Mouse (Mus musculus) limb, embryonic 14.5 days (tissue): ENCODE data around the gene Olfr344. TPM values are rescaled to one million over a fixed set of nuclear protein-coding genes. Genes with fewer than 3 reads are reported as not detected.

ENCODE experiments used
- ATAC-seq: fragments of 200-750 bp; cut with Nextera tagmentation; 2 replicates; pipeline ENCODE4 v1.8.0; 2017; ENCODE audit warnings: low read depth, moderate number of reproducible peaks, moderate TSS enrichment; ENCODE audit not compliant: low FRiP score
- DNase-seq: peaks from one replicate; pipeline ENCODE4 v3.0.0-alpha.2; 2015; ENCODE audit warnings: low spot score
- H3K27ac ChIP-seq: fragments of 300-500 bp; sonication (generic); replicated peaks from 2 replicates; pipeline ENCODE4 v1.5.1; 2014; ENCODE audit warnings: low read depth, mild to moderate bottlenecking, low read length, moderate library complexity, mixed read lengths
- H3K27me3 ChIP-seq: fragments of 300-500 bp; sonication (generic); 2 replicates; pipeline ENCODE4 v1.6.1; 2014; ENCODE audit warnings: low read length, mixed read lengths; ENCODE audit not compliant: control insufficient read depth, insufficient read depth
- H3K36me3 ChIP-seq: fragments of 300-500 bp; sonication (generic); 2 replicates; pipeline ENCODE4 v1.6.1; 2014; ENCODE audit warnings: mild to moderate bottlenecking, low read length, moderate library complexity, mixed read lengths; ENCODE audit not compliant: control insufficient read depth, insufficient read depth
- H3K4me1 ChIP-seq: fragments of 300-500 bp; sonication (generic); 2 replicates; pipeline ENCODE4 v1.6.1; 2014; ENCODE audit warnings: antibody characterized with exemption, low read length, mixed read lengths; ENCODE audit not compliant: control insufficient read depth, insufficient read depth
- H3K4me2 ChIP-seq: fragments of 300-500 bp; sonication (generic); replicated peaks from 2 replicates; pipeline ENCODE4 v1.6.1; 2014; ENCODE audit warnings: low read depth, mild to moderate bottlenecking, low read length, moderate library complexity; ENCODE audit not compliant: severe bottlenecking
- H3K4me3 ChIP-seq: fragments of 300-500 bp; sonication (generic); replicated peaks from 2 replicates; pipeline ENCODE4 v1.5.1; 2014; ENCODE audit warnings: low read length
- H3K9ac ChIP-seq: fragments of 300-500 bp; sonication (generic); 2 replicates; pipeline ENCODE4 v1.6.1; 2014; ENCODE audit warnings: mild to moderate bottlenecking, low read depth, low read length, moderate library complexity; ENCODE audit not compliant: severe bottlenecking
- H3K9me3 ChIP-seq: fragments of 300-500 bp; sonication (generic); 2 replicates; pipeline ENCODE4 v1.6.1; 2016; ENCODE audit warnings: low read length; ENCODE audit not compliant: control insufficient read depth
- POLR2A ChIP-seq: fragments of 200-500 bp; IDR thresholded peaks from 2 replicates; pipeline ENCODE4 v1.8.0; 2012; ENCODE audit warnings: inconsistent platforms, mild to moderate bottlenecking, moderate library complexity, borderline replicate concordance; ENCODE audit not compliant: insufficient read depth, insufficient read length; ENCODE audit errors: extremely low read depth
- WGBS: fragments of 180-500 bp; shearing (Covaris S2); extraction: QIAGEN DNeasy Blood & Tissue Kit; methylation state at CpG from one replicate; pipeline ENCODE4 v1.1.7; 2014; 5-methylcytosine and 5-hydroxymethylcytosine counted together
- polyA plus RNA-seq, 2 experiments: library from polyadenylated mRNA; depleted of rRNA in 1 of 2; stranded (reverse) in 1 of 2; unstranded in 1 of 2; fragments of >200 nt; fragmentation: Nextera tagmentation in 1 of 2; extraction: Ambion mirVana in 1 of 2; gene quantifications; 2 replicates each; pipeline versions ENCODE4 v1.2.1 to v1.2.3; 2012 to 2014

Gene Olfr344
- polyA plus RNA-seq (2012; rRNA removed) (not detected in 2 replicates), polyA plus RNA-seq (2014; fragmentation: Nextera tagmentation; extraction: Ambion mirVana) (not detected in 2 replicates)

- no peak within 1 kb of the TSS for H3K4me2 ChIP-seq
- no peak within 1 kb of the TSS for H3K27ac ChIP-seq
- H3K4me1 ChIP-seq, result no peaks in the 10 kb centered on the region
- no peak for ATAC-seq
- H3K9me3 ChIP-seq, result no peaks in the 10 kb centered on the region; the same call in 1 of the 2 replicates
- H3K36me3 ChIP-seq, result no peaks in the 10 kb centered on the region
- no peak within 1 kb of the TSS for H3K9ac ChIP-seq
- TF ChIP-seq POLR2A, result no peak
- WGBS, result 89% methylated on average over 1 of the region's 1 CpGs
- no peak for DNase-seq
- no peak within 1 kb of the TSS for H3K4me3 ChIP-seq
- H3K27me3 ChIP-seq, result no peaks in the 10 kb centered on the region
Observed at GRCm38 (mm10) chr2:36566362-36566761, at the start of gene Olfr344. Olfr344 (plus strand) TSS chr2:36566662.

GRCm38 (mm10) chr2:36524698-36525097 is 41.8 kb upstream of the Olfr344 start, which contains the start of gene Olfr342:
Olfr342 (plus strand) TSS chr2:36524998.
- DNase-seq (no peak), ATAC-seq (no peak)
- no peak within 1 kb of the TSS for H3K9ac ChIP-seq
- H3K27me3 ChIP-seq, result no peaks in the 10 kb centered on the region
- no peak within 1 kb of the TSS for H3K4me3 ChIP-seq
- no peak within 1 kb of the TSS for H3K27ac ChIP-seq
- 67% methylated on average over 3 of the region's 3 CpGs for WGBS
- H3K36me3 ChIP-seq, result no peaks in the 10 kb centered on the region
- no peaks in the 10 kb centered on the region for H3K4me1 ChIP-seq
- no peak for TF ChIP-seq POLR2A
- peaks cover 12% of the 10 kb centered on the region; the same call in 1 of the 2 replicates for H3K9me3 ChIP-seq
- H3K4me2 ChIP-seq, result no peak within 1 kb of the TSS

GRCm38 (mm10) chr2:36565156-36565555 is 1.3 kb upstream of the Olfr344 start:
- Histone ChIP-seq H3K4me3 (no peak overlapping the region), H3K27ac (no peak overlapping the region), H3K9ac (no peak overlapping the region), H3K9me3 (no peaks in the 10 kb centered on the region; the same call in 1 of the 2 replicates), H3K36me3 (no peaks in the 10 kb centered on the region), H3K27me3 (no peaks in the 10 kb centered on the region), H3K4me1 (no peaks in the 10 kb centered on the region), H3K4me2 (no peak overlapping the region)
- DNase-seq (no peak), ATAC-seq (no peak)
- TF ChIP-seq POLR2A, result no peak

- Histone ChIP-seq H3K36me3 (no peaks in the 10 kb centered on the region), H3K27ac (no peak overlapping the region), H3K27me3 (no peaks in the 10 kb centered on the region), H3K9me3 (no peaks in the 10 kb centered on the region; the same call in 1 of the 2 replicates), H3K4me1 (no peaks in the 10 kb centered on the region), H3K9ac (no peak overlapping the region), H3K4me3 (no peak overlapping the region), H3K4me2 (no peak overlapping the region)
- DNase-seq, result no peak
- no peak for TF ChIP-seq POLR2A
- no peak for ATAC-seq
Observed at GRCm38 (mm10) chr2:36567022-36567421, 560 bp downstream of the Olfr344 start.

GRCm38 (mm10) chr2:36567845-36568244 is 1.4 kb downstream of the Olfr344 start:
- Histone ChIP-seq H3K36me3 (no peaks in the 10 kb centered on the region), H3K4me2 (no peak overlapping the region), H3K9ac (no peak overlapping the region), H3K4me1 (no peaks in the 10 kb centered on the region), H3K27ac (no peak overlapping the region), H3K27me3 (no peaks in the 10 kb centered on the region), H3K9me3 (no peaks in the 10 kb centered on the region; the same call in 1 of the 2 replicates), H3K4me3 (no peak overlapping the region)
- no peak for TF ChIP-seq POLR2A
- DNase-seq (no peak), ATAC-seq (no peak)
- 98% methylated on average over 3 of the region's 3 CpGs for WGBS

Other genes with a start within 250 kb of the Olfr344 start
- gene Olfr338, start 193.1 kb upstream of the Olfr344 start, polyA plus RNA-seq (2012; rRNA removed), result not detected in 2 replicates
- not detected in 2 replicates for gene Olfr338, start 193.1 kb upstream of the Olfr344 start, polyA plus RNA-seq (2014; fragmentation: Nextera tagmentation; extraction: Ambion mirVana)
- gene Olfr339, start 147.7 kb upstream of the Olfr344 start, polyA plus RNA-seq (2012; rRNA removed), result not detected in 2 replicates
- not detected in 2 replicates for gene Olfr339, start 147.7 kb upstream of the Olfr344 start, polyA plus RNA-seq (2014; fragmentation: Nextera tagmentation; extraction: Ambion mirVana)
- gene Olfr340, start 114.1 kb upstream of the Olfr344 start, polyA plus RNA-seq (2012; rRNA removed), result not detected in 2 replicates
- not detected in 2 replicates for gene Olfr340, start 114.1 kb upstream of the Olfr344 start, polyA plus RNA-seq (2014; fragmentation: Nextera tagmentation; extraction: Ambion mirVana)
- not detected in 2 replicates for gene Olfr341, start 84.2 kb upstream of the Olfr344 start, polyA plus RNA-seq (2012; rRNA removed)
- not detected in 2 replicates for gene Olfr341, start 84.2 kb upstream of the Olfr344 start, polyA plus RNA-seq (2014; fragmentation: Nextera tagmentation; extraction: Ambion mirVana)
- gene Olfr342, start 41.7 kb upstream of the Olfr344 start, polyA plus RNA-seq (2012; rRNA removed), result not detected in 2 replicates
- gene Olfr342, start 41.7 kb upstream of the Olfr344 start, polyA plus RNA-seq (2014; fragmentation: Nextera tagmentation; extraction: Ambion mirVana), result not detected in 2 replicates
- gene Olfr345, start 73.4 kb downstream of the Olfr344 start, polyA plus RNA-seq (2012; rRNA removed), result not detected in 2 replicates
- gene Olfr345, start 73.4 kb downstream of the Olfr344 start, polyA plus RNA-seq (2014; fragmentation: Nextera tagmentation; extraction: Ambion mirVana), result not detected in 2 replicates
- not detected in 2 replicates for gene Olfr346, start 119.1 kb downstream of the Olfr344 start, polyA plus RNA-seq (2012; rRNA removed)
- not detected in 2 replicates for gene Olfr346, start 119.1 kb downstream of the Olfr344 start, polyA plus RNA-seq (2014; fragmentation: Nextera tagmentation; extraction: Ambion mirVana)
- gene Olfr347, start 165.2 kb downstream of the Olfr344 start, polyA plus RNA-seq (2012; rRNA removed), result not detected in 2 replicates
- not detected in 2 replicates for gene Olfr347, start 165.2 kb downstream of the Olfr344 start, polyA plus RNA-seq (2014; fragmentation: Nextera tagmentation; extraction: Ambion mirVana)
- not detected in 2 replicates for gene Olfr348, start 217.6 kb downstream of the Olfr344 start, polyA plus RNA-seq (2012; rRNA removed)
- not detected in 2 replicates for gene Olfr348, start 217.6 kb downstream of the Olfr344 start, polyA plus RNA-seq (2014; fragmentation: Nextera tagmentation; extraction: Ambion mirVana)
- not detected in 2 replicates for gene Olfr50, start 223.9 kb downstream of the Olfr344 start, polyA plus RNA-seq (2012; rRNA removed)
- gene Olfr50, start 223.9 kb downstream of the Olfr344 start, polyA plus RNA-seq (2014; fragmentation: Nextera tagmentation; extraction: Ambion mirVana), result not detected in 2 replicates